Mouse (Mus musculus): Measurements from ENCODE around the gene 1700025G04Rik.

GRCm38 (mm10) chr1:151953563-151953962 lies 136.4 kb downstream of the 1700025G04Rik start:
- TF ChIP-seq CTCF (conservative IDR thresholded peaks at IDR 0.05; ENCODE audit: low read length) (no peak), NANOG (IDR thresholded peaks at IDR 0.05; ENCODE audit: borderline replicate concordance, low read length) (no peak), POU5F1 (IDR thresholded peaks at IDR 0.05; ENCODE audit: borderline replicate concordance, low read length) (no peak)
